Mouse (Mus musculus) fibroblast of lung, adult 2 months (primary cell): ENCODE data around the gene Phc1.

Experiments used
- DNase-seq: peaks from one replicate; pipeline ENCODE4 v3.0.0-alpha.2; 2011; ENCODE audit warnings: low read depth

Phc1 gene

GRCm38 (mm10) chr6:122339047-122339647 lies 1.2 kb downstream of the Phc1 start:
- no peak for DNase-seq

GRCm38 (mm10) chr6:122337546-122337945 lies 2.8 kb downstream of the Phc1 start:
- no peak for DNase-seq

- DNase-seq = no peak
Measured at GRCm38 (mm10) chr6:122334786-122335340, 5.5 kb downstream of the Phc1 start.

GRCm38 (mm10) chr6:122333081-122333612 lies 7.2 kb downstream of the Phc1 start:
- no peak for DNase-seq

- no peak for DNase-seq
Measured at GRCm38 (mm10) chr6:122325361-122325975, 14.9 kb downstream of the Phc1 start.

GRCm38 (mm10) chr6:122318726-122319125 lies 21.6 kb downstream of the Phc1 start:
- no peak for DNase-seq

- no peak for DNase-seq
Measured at GRCm38 (mm10) chr6:122310187-122310820, 30.1 kb downstream of the Phc1 start.

GRCm38 (mm10) chr6:122309446-122309960 lies 30.9 kb downstream of the Phc1 start:
- no peak for DNase-seq

GRCm38 (mm10) chr6:122308505-122309393 lies 31.6 kb downstream of the Phc1 start, which contains the start of gene M6pr:
TSS of gene M6pr (plus strand) at chr6:122308720.
- peak; percentile 98 for DNase-seq

- DNase-seq = no peak
Measured at GRCm38 (mm10) chr6:122308136-122308504, 32.2 kb downstream of the Phc1 start.

GRCm38 (mm10) chr6:122306707-122307106 lies 33.7 kb downstream of the Phc1 start:
- DNase-seq = no peak

GRCm38 (mm10) chr6:122304790-122305555 lies 35.4 kb downstream of the Phc1 start:
- DNase-seq = no peak

- DNase-seq = no peak
Measured at GRCm38 (mm10) chr6:122304355-122304754, 36.0 kb downstream of the Phc1 start.

GRCm38 (mm10) chr6:122303526-122303925 lies 36.8 kb downstream of the Phc1 start:
- no peak for DNase-seq

- DNase-seq = no peak
Measured at GRCm38 (mm10) chr6:122302661-122303060, 37.7 kb downstream of the Phc1 start.

- DNase-seq = no peak
Measured at GRCm38 (mm10) chr6:122302121-122302520, 38.2 kb downstream of the Phc1 start.

- no peak for DNase-seq
Measured at GRCm38 (mm10) chr6:122299621-122300133, 40.7 kb downstream of the Phc1 start.

GRCm38 (mm10) chr6:122298223-122298609 lies 42.1 kb downstream of the Phc1 start:
- DNase-seq = no peak

- no peak for DNase-seq
Measured at GRCm38 (mm10) chr6:122297279-122298222, 42.8 kb downstream of the Phc1 start.

GRCm38 (mm10) chr6:122296918-122297278 lies 43.5 kb downstream of the Phc1 start:
- no peak for DNase-seq
